Mouse (Mus musculus): Measurements from ENCODE around the gene Olfr1222.

- TF ChIP-seq EP300 (IDR thresholded peaks at IDR 0.05) (no peak), CTCF (IDR thresholded peaks at IDR 0.05) (no peak)
Observed at GRCm38 (mm10) chr2:89151460-89151859, 18.6 kb upstream of the Olfr1222 start, which contains the start of gene Olfr1223.
